Mouse (Mus musculus): ENCODE results near the gene Olfr935.

GRCm38 (mm10) chr9:38953401-38954123 is 45.9 kb downstream of the Olfr935 start:
- TF ChIP-seq CTCF (IDR thresholded peaks at IDR 0.05; ENCODE audit: borderline replicate concordance, insufficient read depth, low read depth, low read length): no peak
- no peak for TF ChIP-seq POLR2A (IDR thresholded peaks at IDR 0.05; ENCODE audit: borderline replicate concordance, insufficient read depth, low read length)

Measured in cerebellum, adult 2 months (tissue).